Mouse (Mus musculus) kidney, postnatal 4 days (tissue): ENCODE measurements at regions not wholly inside any gene's neighbourhood (a gene's known extent, or its start where the extent isn't known, plus 50 kb on each side); places are given as distances from the start of the nearest gene placed in this dataset.

Experiments used
- DNase-seq, 2 experiments: peaks; one replicate each; pipeline ENCODE4 v3.0.0; 2021; ENCODE audit warnings: mixed read lengths in 2 of 2

GRCm38 (mm10) chr5:33512253-33512884 lies 78.6 kb upstream of the Nkx1-1 start:
- DNase-seq: no peak

DNA sequence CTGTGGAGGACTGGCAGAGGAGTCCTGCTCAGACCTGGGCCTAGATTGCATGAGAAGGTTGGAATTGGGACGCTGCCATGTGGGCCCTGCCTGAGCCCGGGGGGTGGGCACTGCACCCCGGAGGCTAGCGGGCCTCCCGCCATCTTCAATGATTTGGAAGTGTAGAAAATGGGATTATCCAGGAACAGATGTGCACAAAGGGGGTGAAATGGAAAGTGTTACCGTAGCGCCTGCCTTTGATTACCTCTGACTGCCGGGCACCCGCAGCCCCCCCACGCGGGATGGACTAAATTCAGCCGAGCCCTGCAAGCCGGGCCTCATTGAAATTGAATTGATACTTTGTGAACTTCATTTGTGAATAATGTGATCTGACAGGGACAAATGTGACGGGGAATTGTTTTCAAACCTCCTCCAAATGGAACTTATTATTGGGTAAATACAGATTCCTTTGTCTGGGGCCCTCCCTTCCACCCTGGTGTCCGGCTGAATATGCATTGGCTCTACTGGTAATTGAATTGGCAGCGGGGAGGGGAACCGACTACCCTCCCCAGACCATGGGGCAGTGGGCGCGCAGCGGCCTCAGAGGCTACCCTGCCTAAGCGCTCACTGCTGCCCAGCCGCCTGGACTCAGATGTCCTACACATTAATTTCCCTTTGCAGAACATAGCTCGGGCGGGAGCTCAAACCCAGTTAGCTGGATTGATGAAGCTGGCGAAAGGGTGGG lies 77.9 kb upstream of the Nkx1-1 start:
- no peak for DNase-seq

- DNase-seq: peak; percentile 57 to 66
Measured at GRCm38 (mm10) chr5:33505786-33506185, 72.0 kb upstream of the Nkx1-1 start.

- DNase-seq: peak in 1 of 2 experiments; percentile 32
Measured at GRCm38 (mm10) chr5:33501735-33502495, 68.1 kb upstream of the Nkx1-1 start.

- DNase-seq: peak; percentile 36 to 42
Measured at GRCm38 (mm10) chr5:33501211-33501610, 67.4 kb upstream of the Nkx1-1 start.

- DNase-seq: peak; percentile 92 to 94
Measured at GRCm38 (mm10) chr5:33495900-33496529, 62.2 kb upstream of the Nkx1-1 start.

DNA sequence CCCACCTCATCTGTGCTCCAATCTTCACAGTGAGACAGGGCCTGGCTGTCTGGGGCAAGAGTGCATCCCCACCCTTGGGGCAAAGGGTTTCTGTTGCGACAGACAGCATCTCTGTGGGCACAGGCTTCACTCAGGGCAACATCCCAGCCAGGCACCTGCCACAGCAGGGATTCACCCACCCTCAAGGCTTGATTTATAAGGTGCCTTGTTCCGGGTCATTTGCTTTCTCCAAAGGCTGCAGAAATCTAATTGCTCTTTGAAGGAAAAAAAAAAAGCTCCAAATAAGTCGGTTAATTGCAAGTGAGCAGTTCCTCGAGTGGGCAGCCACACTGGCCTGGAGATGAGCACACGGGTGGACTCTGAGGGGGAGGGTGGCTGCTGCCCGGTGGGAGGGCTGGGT lies 61.5 kb upstream of the Nkx1-1 start:
- DNase-seq: peak in 1 of 2 experiments; percentile 41

GRCm38 (mm10) chr5:33492604-33493315 lies 59.0 kb upstream of the Nkx1-1 start:
- DNase-seq: no peak

- DNase-seq: no peak
Measured at GRCm38 (mm10) chr5:33489286-33489685, 55.5 kb upstream of the Nkx1-1 start.

- peak in 1 of 2 experiments; percentile 27 for DNase-seq
Measured at GRCm38 (mm10) chr5:33488152-33488561, 54.4 kb upstream of the Nkx1-1 start.

- DNase-seq: no peak
Measured at GRCm38 (mm10) chr5:33485765-33486164, 52.0 kb upstream of the Nkx1-1 start.
